23 mouse cellular contexts compared by ENCODE assay signal in the genomic region with DNA sequence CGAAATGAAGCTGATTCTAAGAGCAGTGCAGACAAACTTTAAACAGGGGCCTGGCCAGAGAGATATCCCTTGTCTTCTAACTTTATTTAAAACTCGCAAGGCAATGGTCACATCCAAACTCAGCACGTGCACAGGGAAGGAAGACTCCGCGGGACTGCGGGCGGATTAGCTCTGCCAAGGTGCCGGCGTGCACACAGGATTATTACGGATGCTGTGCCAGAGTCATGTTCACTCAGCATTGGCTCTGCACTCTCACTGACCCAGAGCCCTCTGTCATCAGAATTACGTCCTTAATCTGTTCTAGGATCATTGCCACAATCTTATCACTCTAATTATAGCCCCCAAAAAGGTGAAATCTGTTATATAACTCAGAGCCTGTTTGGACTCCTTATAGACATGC. TPM values are rescaled to one million over a fixed set of nuclear protein-coding genes. Genes with fewer than 3 reads are reported as not detected.
DNase-seq lines count a peak whose midpoint lies in the region; ATAC-seq and TF ChIP-seq lines count a peak whose summit lies in the region.
"Had no signal": no experiment of that assay in that cellular context is flagged by ENCODE, and none has a peak within 500 bp of the region (broad histone marks: within the 10 kb centered on the region; RNA-seq: fewer than 3 reads in every experiment).

No protein-coding gene starts in this region.

- no peak for TF ChIP-seq CTCF in gastrocnemius, adult 2 months (IDR thresholded peaks at IDR 0.05)

- no peak overlapping the region for H3K27ac ChIP-seq in gastrocnemius, adult 2 months
- no peak overlapping the region for H3K27ac ChIP-seq in midbrain, embryonic 14.5 days (replicated peaks; ENCODE audit: low read depth, low read length)
- H3K27ac ChIP-seq: embryonic facial prominence, embryonic 10.5 days; forebrain, embryonic 13.5 days; heart, embryonic 10.5 days; hindbrain, embryonic 12.5 days had no signal

- H3K4me1 ChIP-seq in midbrain, embryonic 14.5 days (ENCODE audit: control insufficient read depth, insufficient read depth, low read length), result no peaks in the 10 kb centered on the region
- H3K4me1 ChIP-seq: embryonic facial prominence, embryonic 10.5 days; forebrain, embryonic 13.5 days; hindbrain, embryonic 12.5 days had no signal

- H3K4me3 ChIP-seq in gastrocnemius, adult 2 months, result no peak overlapping the region
- no peak overlapping the region for H3K4me3 ChIP-seq in midbrain, embryonic 14.5 days (replicated peaks; ENCODE audit: low read depth, low read length)
- H3K4me3 ChIP-seq: embryonic facial prominence, embryonic 10.5 days; forebrain, embryonic 13.5 days; heart, embryonic 10.5 days; hindbrain, embryonic 12.5 days had no signal

- H3K9ac ChIP-seq in midbrain, embryonic 14.5 days (replicated peaks; ENCODE audit: low read length), result no peak overlapping the region
- H3K9ac ChIP-seq: forebrain, embryonic 13.5 days; forebrain, postnatal 0 days; hindbrain, embryonic 12.5 days had no signal

- no peaks in the 10 kb centered on the region for H3K9me3 ChIP-seq in midbrain, embryonic 14.5 days (ENCODE audit: control insufficient read depth, low read length)
- H3K9me3 ChIP-seq: embryonic facial prominence, embryonic 10.5 days; forebrain, embryonic 13.5 days; heart, embryonic 10.5 days; hindbrain, embryonic 12.5 days had no signal

- 89% methylated on average over 11 of the region's 11 CpGs for WGBS in midbrain, embryonic 14.5 days

- no peak for ATAC-seq in midbrain, embryonic 14.5 days (ENCODE audit: low FRiP score, low TSS enrichment)
- ATAC-seq: forebrain, embryonic 13.5 days; forebrain, postnatal 0 days; hindbrain, embryonic 16.5 days; inflammation-experienced regulatory T-cells, adult 6 months; intestine, postnatal 0 days had no signal

- peak; percentile 43 to 49 for DNase-seq in cerebellum, adult 18-20 months
- no peak for DNase-seq in cerebellum, adult 8-10 months
- peak; percentile 47 for DNase-seq in gastrocnemius, adult 2 months
- no peak for DNase-seq in gastrocnemius, postnatal 10 days
- peak; percentile 46 for DNase-seq in cerebellum, adult 9-11 months
- DNase-seq in cerebellum, postnatal 36 days, result peak; percentile 40 to 54
- DNase-seq in yolk sac, embryonic 10.5 days (ENCODE audit: low spot score), result no peak
- DNase-seq in midbrain, embryonic 14.5 days, result no peak
- DNase-seq: adrenal gland, postnatal 10 days; forebrain, postnatal 0 days; gastrocnemius, postnatal 36 days; heart, adult 11 months; heart, postnatal 10 days; heart, postnatal 4 days; kidney, adult 8-10 months had no signal

- H3K27me3 ChIP-seq in midbrain, embryonic 14.5 days (ENCODE audit: control insufficient read depth, insufficient read depth, low read length), result no peaks in the 10 kb centered on the region
- H3K27me3 ChIP-seq: forebrain, embryonic 13.5 days; hindbrain, embryonic 12.5 days had no signal

- intact Hi-C loops in gastrocnemius, adult 2 months (cut with DNase I), result no loop called here

- no peaks in the 10 kb centered on the region for H3K36me3 ChIP-seq in midbrain, embryonic 14.5 days (ENCODE audit: control insufficient read depth, insufficient read depth, low read length)
- H3K36me3 ChIP-seq: embryonic facial prominence, embryonic 10.5 days; heart, embryonic 10.5 days; hindbrain, embryonic 12.5 days had no signal

- no peak overlapping the region for H3K4me2 ChIP-seq in midbrain, embryonic 14.5 days (ENCODE audit: low read length)
- H3K4me2 ChIP-seq: forebrain, embryonic 13.5 days; hindbrain, embryonic 12.5 days had no signal

RNA-seq across cellular contexts. Expression of a gene that starts 16.2 kb away (rescaled TPM):
- total RNA-seq in gastrocnemius, adult 2 months (2021), result under 1 TPM; 0.13 to 0.22 TPM
- under 1 TPM in 1 of 2 experiments, not detected in 1; 0.14 TPM for total RNA-seq in gastrocnemius, postnatal 10 days (2021)
- polyA plus RNA-seq in midbrain, embryonic 14.5 days (2014; fragmentation: Nextera tagmentation; extraction: Ambion mirVana), result 0.13 TPM in 1 of 2 replicates, not detected in the other
- total RNA-seq: forebrain, postnatal 0 days; gastrocnemius, postnatal 36 days; heart, postnatal 10 days; MEL had no signal
- polyA plus RNA-seq: intestine, postnatal 0 days had no signal

Comparison
In these comparisons a context has a peak if more than half of its experiments do, and no peak if none do; other contexts are left out.
1. DNase-seq: peak in cerebellum, adult 18-20 months (2 of 2), gastrocnemius, adult 2 months (single experiment), cerebellum, adult 9-11 months (single experiment) and cerebellum, postnatal 36 days (2 of 2); none in cerebellum, adult 8-10 months (single experiment), gastrocnemius, postnatal 10 days (single experiment), yolk sac, embryonic 10.5 days (single experiment) and midbrain, embryonic 14.5 days (single experiment).